Mouse (Mus musculus) MEL (cell line): ENCODE results near the gene Kmt2a. TPM values are rescaled to one million over a fixed set of nuclear protein-coding genes. Genes with fewer than 3 reads are reported as not detected.
A peak's percentile ranks its signal among the peaks of the same experiment; 100 is the strongest.

ENCODE experiments used
- DNase-seq: peaks from one replicate; pipeline ENCODE4 v3.0.0; 2011; ENCODE audit warnings: low read depth, low spot score
- H3K27ac ChIP-seq: 2 replicates; pipeline ENCODE4 v1.5.1; 2012; ENCODE audit warnings: low read depth, mild to moderate bottlenecking, control low read depth, low read length, moderate library complexity; ENCODE audit not compliant: control insufficient read depth
- H3K27me3 ChIP-seq, 2 experiments: fragments of 150-350 bp in 1 of 2; sonication (generic) in 1 of 2; 2 replicates each; pipeline ENCODE4 v1.6.1; 2012; ENCODE audit warnings: low read length in 2 of 2, mild to moderate bottlenecking in 2 of 2, improper control_type of control experiment in 1 of 2, moderate library complexity in 1 of 2; ENCODE audit not compliant: insufficient read depth in 2 of 2, control insufficient read depth in 1 of 2
- H3K36me3 ChIP-seq, 2 experiments: 2 replicates each; pipeline ENCODE4 v1.6.1; 2012 to 2014; ENCODE audit warnings: low read length in 2 of 2, improper control_type of control experiment in 1 of 2, inconsistent platforms in 1 of 2, mild to moderate bottlenecking in 1 of 2; ENCODE audit not compliant: insufficient read depth in 2 of 2, control insufficient read depth in 1 of 2
- H3K4me1 ChIP-seq, 2 experiments: fragments of 150-350 bp in 1 of 2; sonication (generic) in 1 of 2; 2 replicates each; pipeline ENCODE4 v1.6.1; 2012; ENCODE audit warnings: low read length in 2 of 2, improper control_type of control experiment in 1 of 2, mild to moderate bottlenecking in 1 of 2; ENCODE audit not compliant: insufficient read depth in 2 of 2, control insufficient read depth in 1 of 2
- H3K4me3 ChIP-seq, 2 experiments: fragments of 150-350 bp in 1 of 2; sonication (generic) in 1 of 2; 2 replicates each; pipeline ENCODE4 v1.5.1; 2012; ENCODE audit warnings: low read depth in 2 of 2, low read length in 2 of 2, mild to moderate bottlenecking in 2 of 2, moderate library complexity in 2 of 2, control low read depth in 1 of 2, improper control_type of control experiment in 1 of 2; ENCODE audit not compliant: control insufficient read depth in 1 of 2, insufficient read depth in 1 of 2
- H3K79me2 ChIP-seq: 2 replicates; pipeline ENCODE4 v1.6.1; 2012; ENCODE audit warnings: mild to moderate bottlenecking, low read length, moderate library complexity; ENCODE audit not compliant: control insufficient read depth, poor library complexity, insufficient read depth
- H3K9ac ChIP-seq: 2 replicates; pipeline ENCODE4 v1.6.1; 2012; ENCODE audit warnings: low read depth, mild to moderate bottlenecking, control low read depth, low read length, moderate library complexity; ENCODE audit not compliant: control insufficient read depth, poor library complexity, severe bottlenecking
- H3K9me3 ChIP-seq: fragments of 150-350 bp; sonication (generic); replicated peaks from 2 replicates; pipeline ENCODE4 v1.6.1; 2012; ENCODE audit warnings: mild to moderate bottlenecking, low read length, improper control_type of control experiment, moderate library complexity; ENCODE audit not compliant: insufficient read depth
- CHD1 ChIP-seq: IDR thresholded peaks from 2 replicates; pipeline ENCODE4 v1.6.1; 2012; ENCODE audit warnings: low read depth, mild to moderate bottlenecking, inconsistent platforms, low read length, improper control_type of control experiment
- E2F4 ChIP-seq: IDR thresholded peaks from 2 replicates; pipeline ENCODE4 v1.6.1; 2011; ENCODE audit warnings: low read depth, low read length, improper control_type of control experiment, borderline replicate concordance
- EP300 ChIP-seq, 2 experiments: IDR thresholded peaks; 2 replicates each; pipeline ENCODE4 v1.6.1; 2011; ENCODE audit warnings: improper control_type of control experiment in 2 of 2, low read length in 2 of 2, low read depth in 1 of 2, mild to moderate bottlenecking in 1 of 2
- ETS1 ChIP-seq: IDR thresholded peaks from 2 replicates; pipeline ENCODE4 v1.6.1; 2012; ENCODE audit warnings: low read depth, mild to moderate bottlenecking, inconsistent platforms, low read length, improper control_type of control experiment, moderate library complexity
- GATA1 ChIP-seq: IDR thresholded peaks from 2 replicates; pipeline ENCODE4 v1.6.1; 2011; ENCODE audit warnings: low read depth, low read length, improper control_type of control experiment
- HCFC1 ChIP-seq: IDR thresholded peaks from 2 replicates; pipeline ENCODE4 v1.6.1; 2012; ENCODE audit warnings: low read depth, mild to moderate bottlenecking, inconsistent platforms, low read length, improper control_type of control experiment, moderate library complexity
- JUND ChIP-seq: IDR thresholded peaks from 2 replicates; pipeline ENCODE4 v1.6.1; 2011; ENCODE audit warnings: low read depth, mild to moderate bottlenecking, improper control_type of control experiment, low read length
- MAZ ChIP-seq: IDR thresholded peaks from 2 replicates; pipeline ENCODE4 v1.6.1; 2012; ENCODE audit warnings: low read depth, mild to moderate bottlenecking, inconsistent platforms, low read length, improper control_type of control experiment
- NELFE ChIP-seq: IDR thresholded peaks from 2 replicates; pipeline ENCODE4 v1.6.1; 2011; ENCODE audit warnings: low read depth, low read length, improper control_type of control experiment
- NRF1 ChIP-seq: IDR thresholded peaks from 2 replicates; pipeline ENCODE4 v1.6.1; 2014; ENCODE audit warnings: low read depth, mild to moderate bottlenecking, inconsistent platforms, low read length, improper control_type of control experiment, moderate library complexity; ENCODE audit not compliant: poor library complexity, insufficient read depth, severe bottlenecking
- POLR2A ChIP-seq, 2 experiments: IDR thresholded peaks; 2 replicates each; pipeline ENCODE4 v1.6.1; 2011 to 2012; ENCODE audit warnings: low read length in 2 of 2, mild to moderate bottlenecking in 2 of 2, control low read depth in 1 of 2, improper control_type of control experiment in 1 of 2, low read depth in 1 of 2, moderate library complexity in 1 of 2; ENCODE audit not compliant: control insufficient read depth in 1 of 2, insufficient read depth in 1 of 2, poor library complexity in 1 of 2
- POLR2AphosphoS2 ChIP-seq: IDR thresholded peaks from 2 replicates; pipeline ENCODE4 v1.6.1; 2011; ENCODE audit warnings: low read length, improper control_type of control experiment
- TBP ChIP-seq: IDR thresholded peaks from 2 replicates; pipeline ENCODE4 v1.8.0; 2011; ENCODE audit warnings: low read depth, low read length, improper control_type of control experiment
- TCF12 ChIP-seq: IDR thresholded peaks from 2 replicates; pipeline ENCODE4 v1.6.1; 2014; ENCODE audit warnings: low read depth, mild to moderate bottlenecking, inconsistent platforms, low read length, improper control_type of control experiment, moderate library complexity
- UBTF ChIP-seq: IDR thresholded peaks from 2 replicates; pipeline ENCODE4 v1.6.1; 2012; ENCODE audit warnings: low read depth, mild to moderate bottlenecking, inconsistent platforms, low read length, improper control_type of control experiment, moderate library complexity, borderline replicate concordance; ENCODE audit not compliant: insufficient read depth
- USF1 ChIP-seq: IDR thresholded peaks from 2 replicates; pipeline ENCODE4 v1.6.1; 2014; ENCODE audit warnings: low read depth, mild to moderate bottlenecking, inconsistent platforms, low read length, improper control_type of control experiment, moderate library complexity
- ZKSCAN1 ChIP-seq: IDR thresholded peaks from 2 replicates; pipeline ENCODE4 v1.6.1; 2012; ENCODE audit warnings: low read depth, mild to moderate bottlenecking, inconsistent platforms, low read length, improper control_type of control experiment, moderate library complexity
- ZMIZ1 ChIP-seq: IDR thresholded peaks from 2 replicates; pipeline ENCODE4 v1.6.1; 2012; ENCODE audit warnings: low read depth, mild to moderate bottlenecking, inconsistent platforms, low read length, improper control_type of control experiment, moderate library complexity
- ZNF384 ChIP-seq: IDR thresholded peaks from 2 replicates; pipeline ENCODE4 v1.6.1; 2012; ENCODE audit warnings: low read depth, mild to moderate bottlenecking, inconsistent platforms, low read length, improper control_type of control experiment
- polyA plus RNA-seq, 2 experiments: library from polyadenylated mRNA; stranded (reverse) in 1 of 2; unstranded in 1 of 2; fragments of >175 nt in 1 of 2; fragments of >200 nt in 1 of 2; gene quantifications; 2 replicates each; pipeline versions ENCODE4 v1.2.1 to v1.2.4; 2012; ENCODE audit warnings: low replicate concordance in 2 of 2, low read depth in 1 of 2; ENCODE audit not compliant: insufficient read length in 2 of 2, insufficient read depth in 1 of 2, missing spikeins in 1 of 2
- total RNA-seq: library from RNA; depleted of rRNA; stranded (reverse); fragments of 300-350 nt; gene quantifications from 2 replicates; pipeline ENCODE4 v1.2.3, GENCODE M21; 2012

The Kmt2a gene
- total and polyA plus RNA-seq, 3 experiments: 4.7 to 27.3 (median 11.7) TPM

- H3K36me3 ChIP-seq: peaks cover 0 to 2% of the 10 kb centered on the region in 2 experiments; a peak in 2 of 4 replicates
- peak within 1 kb of the TSS; percentile 68 for H3K9ac ChIP-seq
- peak within 1 kb of the TSS; percentile 6 for H3K27ac ChIP-seq
- peaks cover 0 to 6% of the 10 kb centered on the region in 2 experiments; a peak in 1 of 4 replicates for H3K4me1 ChIP-seq
- H3K27me3 ChIP-seq: no peaks in the 10 kb centered on the region
- H3K9me3 ChIP-seq: no peaks in the 10 kb centered on the region
- TF ChIP-seq NRF1 (peak; percentile 36; the same call in 1 of the 2 replicates), MAZ (peak; percentile 25; the same call in 1 of the 2 replicates), UBTF (0 out of 2 replicates have a peak, but pooled peaks have one; percentile 27), NELFE (peak; percentile 47; the same call in 1 of the 2 replicates), HCFC1 (peak; percentile 27; the same call in 1 of the 2 replicates), JUND (no peak), EP300 (IDR thresholded peaks at IDR 0.05; ENCODE audit: low read depth in 1 of 2, low read length in 2 of 2) (no peak), ETS1 (no peak), ZMIZ1 (no peak), ZKSCAN1 (no peak), USF1 (peak; percentile 58; the same call in 1 of the 2 replicates), CHD1 (no peak), TBP (peak; percentile 45; the same call in 1 of the 2 replicates), POLR2A (IDR thresholded peaks at IDR 0.05; ENCODE audit: control insufficient read depth in 1 of 2, insufficient read depth in 1 of 2, low read depth in 1 of 2, low read length in 2 of 2, poor library complexity in 1 of 2) (peak; percentile 30 to 79; a peak in 3 of 4 replicates), TCF12 (peak; percentile 43; the same call in 1 of the 2 replicates), ZNF384 (no peak)
- H3K79me2 ChIP-seq: no peaks in the 10 kb centered on the region
- peak within 1 kb of the TSS; percentile 71 to 79 for H3K4me3 ChIP-seq
- peak; percentile 90 for DNase-seq
Observed at GRCm38 (mm10) chr9:44799102-44799957, 81.8 kb downstream of the Kmt2a start, which contains the start of gene Tmem25. TSS of gene Tmem25 (minus strand) at chr9:44799307.

DNA sequence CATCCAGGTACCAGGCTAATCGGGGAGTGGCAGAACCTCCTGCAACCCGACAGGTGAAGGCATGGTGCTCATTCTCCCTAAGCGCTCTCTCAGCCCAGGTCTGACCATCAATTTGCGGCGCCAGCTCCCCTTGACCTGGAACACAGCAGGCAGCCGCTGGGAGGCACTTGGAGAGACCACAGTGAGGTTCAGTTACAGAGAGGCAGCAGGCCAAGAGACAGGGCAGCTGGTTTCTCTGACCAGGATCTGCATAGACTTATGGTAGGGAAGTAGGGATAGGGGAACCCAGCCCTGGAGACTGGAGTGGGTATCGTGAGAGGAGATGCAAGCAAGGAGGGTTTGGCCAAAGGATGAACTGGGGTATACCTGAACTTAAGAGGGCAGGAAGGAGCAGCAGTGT lies 82.8 kb downstream of the Kmt2a start:
- peaks cover 0 to 2% of the 10 kb centered on the region in 2 experiments; a peak in 2 of 4 replicates for H3K36me3 ChIP-seq
- no peak for DNase-seq
- H3K27me3 ChIP-seq: no peaks in the 10 kb centered on the region
- H3K9ac ChIP-seq: no peak overlapping the region
- TF ChIP-seq E2F4: no peak
- no peak for TF ChIP-seq POLR2AphosphoS2
- no peak for TF ChIP-seq GATA1
- TF ChIP-seq EP300 (IDR thresholded peaks at IDR 0.05; ENCODE audit: low read depth in 1 of 2, low read length in 2 of 2): no peak
- TF ChIP-seq, all 39 proteins: peak for 0
- Histone ChIP-seq H3K4me1 (peaks cover 0 to 6% of the 10 kb centered on the region in 2 experiments; a peak in 1 of 4 replicates), H3K27ac (no peak overlapping the region), H3K79me2 (no peaks in the 10 kb centered on the region), H3K9me3 (no peaks in the 10 kb centered on the region), H3K4me3 (no peak overlapping the region)
